Mouse (Mus musculus) right cerebral cortex, postnatal 36 days (tissue): ENCODE measurements around the gene Sqstm1.

Experiments
- DNase-seq, 2 experiments: peaks; one replicate each; pipeline ENCODE4 v3.0.0; 2022; ENCODE audit warnings: low spot score in 2 of 2, mixed read lengths in 1 of 2

Gene Sqstm1

DNA sequence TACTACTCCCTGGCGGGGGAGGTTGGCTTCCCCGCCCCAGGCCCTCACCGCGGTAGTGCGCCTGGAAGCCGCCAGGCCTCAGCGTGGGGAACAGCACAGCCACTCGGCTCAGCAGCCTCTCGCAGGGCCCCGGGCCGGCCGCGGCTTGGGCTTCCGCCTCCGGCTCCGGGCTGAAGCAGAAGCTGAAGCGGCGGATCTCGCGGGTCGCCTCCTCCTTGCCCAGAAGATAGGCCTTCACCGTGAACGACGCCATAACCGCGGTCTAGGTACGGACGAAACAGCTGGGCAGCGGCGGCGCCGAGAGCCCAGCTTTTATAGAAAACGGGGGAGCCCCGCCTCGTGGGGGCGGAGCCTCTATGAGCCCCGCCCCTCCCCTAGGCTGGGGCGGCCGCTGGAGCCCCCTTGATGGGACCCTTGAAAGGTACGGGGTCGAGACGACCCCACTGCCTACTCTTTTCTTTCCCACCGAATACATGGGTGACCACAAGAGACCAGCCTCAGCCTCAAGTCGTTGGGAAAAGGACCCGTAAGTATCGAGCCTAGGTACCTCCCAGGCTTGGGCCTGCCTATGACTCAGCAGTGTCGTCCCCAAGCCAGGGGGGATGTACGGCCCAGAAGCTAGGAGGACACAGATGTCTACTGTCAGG lies at the start of gene Sqstm1, which contains the start of gene Mgat4b:
Gene Sqstm1, minus strand, starts transcription at position 323 of the 647 bp plus-strand sequence.
Gene Mgat4b, plus strand, starts transcription at position 386 of the 647 bp plus-strand sequence.
- DNase-seq: peak; percentile 70 to 71

DNA sequence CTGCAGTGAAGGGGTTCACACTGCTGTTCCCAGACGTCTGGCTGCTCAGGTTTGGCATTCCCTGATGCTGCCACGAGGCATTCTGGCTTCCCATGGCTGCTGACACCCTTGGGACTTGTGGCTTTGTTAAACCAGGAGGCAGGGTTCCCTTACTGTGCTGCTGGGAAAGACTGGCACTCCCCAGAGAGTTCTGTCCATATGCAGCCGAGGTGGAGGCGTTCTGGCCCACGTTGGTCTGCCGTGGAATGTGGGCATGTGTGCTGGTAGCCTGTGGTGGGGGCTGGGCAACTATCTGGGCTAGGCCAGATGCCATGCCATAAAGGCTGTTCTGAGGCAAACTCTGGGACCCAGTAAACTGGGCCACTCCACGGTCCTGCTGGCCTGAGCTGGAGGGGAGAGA lies 47.7 kb upstream of the Sqstm1 start:
- DNase-seq: peak; percentile 61 to 74

GRCm38 (mm10) chr11:50256615-50257014 lies 46.0 kb upstream of the Sqstm1 start:
- DNase-seq: no peak

DNA sequence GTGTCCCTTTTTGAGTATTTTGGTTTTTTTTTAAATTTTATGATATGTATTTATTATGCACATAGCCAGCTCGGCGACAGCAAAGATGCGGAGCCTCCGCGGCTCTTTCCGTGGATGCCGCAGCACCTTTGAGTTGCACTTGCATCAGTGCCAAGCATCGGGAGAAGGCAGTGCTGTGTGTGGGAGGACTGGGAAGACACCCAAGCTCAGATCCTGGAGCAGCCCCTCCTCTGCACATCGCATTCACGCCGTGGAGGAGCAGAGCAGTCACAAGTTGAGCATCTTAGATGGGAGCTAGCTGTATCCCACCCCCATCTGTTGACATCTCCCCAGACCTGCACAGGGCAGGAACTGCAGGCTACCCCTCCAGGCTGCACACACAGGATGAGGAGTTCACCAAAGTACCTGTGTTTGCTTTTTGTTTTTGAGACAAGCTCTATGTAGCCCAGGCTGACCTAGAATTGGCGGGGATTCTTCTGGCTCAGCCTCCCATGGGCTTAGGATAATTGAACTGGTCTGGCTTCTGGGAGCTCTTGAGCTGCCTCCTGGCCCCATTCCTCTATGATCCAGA lies 43.5 kb upstream of the Sqstm1 start:
- DNase-seq: peak; percentile 84 to 90

DNA sequence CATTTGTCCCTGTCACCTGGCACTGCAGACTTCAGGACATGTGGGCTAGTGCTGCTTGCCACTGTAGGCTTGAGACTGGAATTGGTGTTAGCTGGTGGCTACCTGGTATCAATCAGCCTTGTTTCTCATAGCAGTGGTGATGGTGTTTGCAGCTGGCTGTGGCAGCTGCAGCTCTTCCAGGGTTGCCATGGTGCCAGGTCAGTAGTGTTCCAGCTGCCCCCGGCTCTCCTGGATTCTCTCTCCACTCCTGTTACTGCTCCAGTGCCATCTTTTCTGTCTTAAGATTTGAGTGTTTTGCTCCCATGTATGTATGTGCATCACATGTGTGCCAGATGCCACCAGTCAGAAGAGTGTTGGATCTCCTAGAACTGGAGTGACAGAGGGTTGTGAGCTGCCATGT lies 42.8 kb upstream of the Sqstm1 start:
- no peak for DNase-seq

- no peak for DNase-seq
Measured at GRCm38 (mm10) chr11:50252684-50253265, 42.1 kb upstream of the Sqstm1 start.

GRCm38 (mm10) chr11:50252166-50252565 lies 41.5 kb upstream of the Sqstm1 start:
- no peak for DNase-seq

DNA sequence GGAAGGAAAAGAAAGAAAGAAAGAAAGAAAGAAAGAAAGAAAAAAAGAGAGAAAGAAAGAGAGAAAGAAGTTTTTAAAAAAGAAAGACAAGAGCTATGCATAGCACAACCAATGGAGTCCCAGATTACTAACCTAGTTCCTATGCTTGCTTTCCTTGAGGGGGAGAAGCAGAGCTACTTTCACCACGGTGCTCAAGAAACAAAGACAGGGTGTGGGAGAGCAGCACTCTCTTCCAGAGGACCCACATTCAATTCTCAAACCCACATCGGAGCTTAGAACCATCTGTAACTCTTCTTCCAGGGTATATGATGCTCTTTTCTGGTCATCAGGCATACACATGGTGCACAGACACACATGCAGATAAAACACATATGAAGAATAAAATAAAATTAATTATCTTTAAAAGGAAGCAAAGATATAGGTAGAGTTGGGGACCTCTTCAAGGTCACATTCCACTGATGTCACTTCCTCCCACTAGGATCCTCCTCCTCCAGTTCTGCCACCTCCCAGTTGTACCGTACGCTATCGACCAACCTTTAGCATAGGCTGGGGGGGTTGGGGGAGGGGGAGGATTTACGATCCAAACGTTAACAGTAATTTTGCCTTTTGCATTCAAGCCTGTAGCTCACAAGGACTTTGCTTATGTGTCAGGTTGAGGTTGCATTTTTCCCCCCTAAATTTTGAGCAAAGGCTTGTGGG lies 38.0 kb upstream of the Sqstm1 start:
- DNase-seq: no peak

DNA sequence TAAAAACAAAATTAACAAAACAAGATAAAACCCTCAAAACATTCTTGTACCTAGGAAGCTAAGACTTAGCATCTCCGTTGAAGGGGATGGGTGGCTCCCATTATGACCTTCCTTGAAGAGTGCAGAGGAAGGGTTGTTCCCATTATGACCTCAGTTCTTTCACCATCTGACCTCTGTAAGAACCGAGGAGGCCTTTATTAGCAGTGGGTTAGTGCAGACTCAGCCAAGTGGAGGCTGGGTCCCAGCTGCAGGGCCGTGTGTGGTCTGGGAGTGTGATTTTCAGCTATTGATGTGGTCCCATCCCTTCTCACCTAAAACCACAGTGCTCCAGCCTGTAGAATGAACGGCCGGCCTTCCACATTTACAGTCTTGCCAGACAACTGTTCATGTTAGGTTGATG lies 34.6 kb upstream of the Sqstm1 start:
- no peak for DNase-seq

DNA sequence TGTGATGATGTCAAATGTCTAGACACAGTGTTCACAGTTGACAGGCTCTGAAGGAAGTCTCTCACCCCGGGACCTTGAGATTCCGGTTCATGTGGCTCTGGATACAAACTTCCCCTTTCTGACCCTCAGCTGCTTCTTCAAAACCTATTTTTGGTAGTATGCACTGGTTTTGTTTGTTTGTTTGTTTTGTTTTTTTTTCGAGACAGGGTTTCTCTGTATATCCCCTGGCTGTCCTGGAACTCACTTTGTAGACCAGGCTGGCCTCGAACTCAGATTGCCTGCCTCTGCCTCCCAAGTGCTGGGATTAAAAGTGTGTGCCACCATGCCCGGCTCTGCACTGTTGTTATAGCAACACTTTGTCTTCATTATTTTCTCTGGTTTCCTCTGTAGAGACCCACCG lies 33.3 kb upstream of the Sqstm1 start:
- no peak for DNase-seq

GRCm38 (mm10) chr11:50240235-50240911 lies 29.7 kb upstream of the Sqstm1 start:
- DNase-seq: no peak

DNA sequence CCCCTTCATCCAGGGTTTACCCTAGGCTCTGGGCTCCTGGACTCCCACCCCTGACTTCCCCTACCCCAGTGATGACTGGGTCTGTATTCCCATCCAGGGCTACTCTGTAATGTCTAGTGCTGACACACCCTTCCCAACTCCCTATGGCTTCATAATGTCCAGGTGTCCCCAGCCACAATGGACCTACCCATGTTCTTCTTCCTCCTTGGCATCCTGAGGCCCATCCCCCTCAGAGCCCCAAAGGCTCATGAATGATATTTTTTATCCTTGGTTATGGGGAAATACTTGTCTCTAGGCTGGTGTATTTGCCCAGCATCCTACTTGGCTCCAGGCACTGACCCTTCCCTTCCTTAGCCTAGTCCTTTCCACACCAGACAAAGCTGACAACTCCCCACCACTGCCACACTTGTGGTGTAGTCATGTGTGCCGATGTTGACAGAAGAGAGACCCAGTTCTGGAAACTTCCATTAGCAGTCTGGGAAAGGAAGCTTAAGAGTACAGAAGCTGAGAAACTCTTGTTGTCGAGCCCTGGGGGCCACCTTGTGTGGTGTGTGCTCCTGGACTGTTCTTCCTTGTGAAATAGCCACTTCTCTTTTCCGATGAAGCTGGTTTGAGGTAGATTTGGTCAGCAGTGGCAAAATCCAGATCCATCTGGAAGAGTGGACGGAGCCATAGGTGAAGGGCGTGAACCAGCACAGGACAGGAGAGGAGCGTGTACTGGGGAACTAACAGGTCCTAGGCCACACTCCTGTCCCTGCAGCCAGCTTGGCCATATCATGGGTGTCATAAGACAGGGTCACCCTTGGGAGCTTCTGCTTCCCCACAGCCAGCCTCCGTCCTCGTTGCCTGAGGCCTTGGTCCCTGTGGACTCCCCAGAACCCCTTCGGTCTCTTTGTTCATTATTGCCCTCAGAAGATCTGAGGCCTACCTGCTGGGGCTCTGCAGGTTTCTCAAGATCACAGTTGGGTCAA lies 28.5 kb upstream of the Sqstm1 start:
- DNase-seq: no peak

DNA sequence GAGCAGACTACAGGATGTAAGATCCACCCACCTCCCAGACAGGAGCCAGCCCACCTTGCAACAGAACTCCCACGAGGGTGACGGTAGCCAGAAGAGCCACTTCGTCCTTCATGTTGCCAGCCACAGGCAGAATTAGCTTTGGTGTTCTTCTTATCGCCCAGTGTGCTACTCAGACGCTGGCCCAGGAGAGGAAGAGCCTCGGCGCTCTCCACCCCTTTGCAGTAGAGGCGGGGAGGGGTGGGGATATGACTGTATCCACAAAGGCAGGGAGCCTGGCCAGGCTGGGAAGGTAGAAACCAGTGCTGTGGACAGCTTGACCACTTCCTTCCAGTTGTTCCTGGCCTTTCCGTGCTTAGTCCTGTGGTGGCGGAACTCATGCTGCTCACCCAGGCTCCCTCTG lies 27.7 kb upstream of the Sqstm1 start, which contains the start of gene Ltc4s:
Gene Ltc4s, minus strand, starts transcription at position 293 of the 400 bp plus-strand sequence.
- DNase-seq: no peak

DNA sequence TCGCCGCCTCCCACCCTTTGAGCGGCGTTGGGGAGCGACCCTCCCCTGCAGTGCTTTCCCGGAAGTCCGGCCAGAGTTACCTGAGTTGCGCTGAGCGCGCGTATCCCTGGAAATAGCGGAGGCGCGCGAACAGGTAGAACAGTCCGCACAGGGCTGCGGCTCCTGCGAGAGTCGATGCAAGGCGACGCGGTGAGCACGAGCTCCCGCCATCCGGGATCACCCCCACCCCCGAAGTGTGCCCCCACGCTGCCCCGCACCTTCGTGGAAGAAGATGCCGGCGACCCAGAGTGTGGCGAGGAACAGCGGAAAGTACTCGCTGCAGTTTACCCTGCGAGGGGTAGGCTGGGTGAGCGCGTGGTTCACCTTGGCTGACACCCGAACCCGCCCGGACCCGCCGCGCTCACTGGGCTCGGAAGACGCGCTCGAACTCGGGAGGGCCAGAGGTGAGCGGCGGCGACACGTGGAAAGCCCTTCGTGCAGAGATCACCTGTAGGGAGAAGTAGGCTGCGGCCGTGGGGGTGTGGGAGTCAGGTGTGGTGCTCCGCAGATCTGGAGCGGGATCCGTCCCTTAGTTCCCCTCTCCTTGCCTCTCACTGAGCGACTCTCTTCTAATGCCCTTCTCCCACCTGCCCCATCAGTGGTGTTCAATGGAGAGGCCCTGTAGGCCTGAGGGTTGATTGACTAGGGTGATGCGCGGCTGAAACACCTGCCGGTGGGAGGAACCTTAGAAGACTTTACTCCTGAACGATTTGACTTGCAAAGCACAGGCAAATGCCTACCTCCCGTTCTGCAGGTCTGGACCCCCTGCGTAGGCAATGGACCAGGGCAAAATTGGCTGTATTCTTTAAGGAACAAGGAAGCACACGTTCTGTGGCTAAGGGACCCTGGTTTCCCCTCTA lies 26.6 kb upstream of the Sqstm1 start:
- no peak for DNase-seq

DNA sequence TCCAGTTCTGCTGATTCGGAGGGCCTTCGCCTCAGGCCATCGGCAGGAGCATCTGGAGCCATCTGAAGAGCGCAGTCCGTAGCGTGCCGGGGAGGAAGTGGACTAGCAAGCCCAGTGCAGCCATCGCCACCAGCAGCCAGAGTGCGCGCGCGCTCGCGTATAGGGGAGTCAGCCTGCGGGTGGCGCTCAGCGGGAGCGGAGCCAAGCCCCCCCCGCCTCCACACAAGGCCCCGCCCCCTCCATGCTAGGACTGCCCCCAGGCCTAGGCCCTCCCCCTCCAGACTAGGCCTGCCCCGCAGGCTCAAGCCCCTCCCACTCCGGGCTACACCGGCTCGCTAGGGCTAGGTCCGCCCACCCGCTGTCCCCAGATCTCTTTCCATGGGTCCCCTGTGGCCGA lies 25.9 kb upstream of the Sqstm1 start:
- peak; percentile 72 for DNase-seq

GRCm38 (mm10) chr11:50234606-50235005 lies 24.0 kb upstream of the Sqstm1 start:
- no peak for DNase-seq

DNA sequence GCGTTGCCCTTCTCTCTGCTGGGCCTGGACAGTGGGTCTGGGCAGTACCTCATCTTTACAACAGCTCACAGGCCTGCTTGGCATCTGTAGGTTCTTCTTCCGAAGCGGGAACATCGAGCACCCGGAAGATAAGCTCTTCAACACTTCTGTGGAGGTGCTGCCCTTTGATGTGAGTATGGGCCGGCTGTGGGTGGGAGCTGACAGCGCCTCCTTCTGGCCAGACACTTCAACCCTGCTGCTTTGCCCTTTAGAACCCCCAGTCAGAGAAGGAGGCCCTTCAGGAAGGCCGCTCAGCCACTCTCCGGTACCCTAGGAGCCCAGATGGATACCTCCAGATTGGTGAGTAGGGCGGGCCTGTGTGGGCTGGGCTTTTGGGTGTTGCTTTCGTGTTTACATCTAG lies 23.4 kb upstream of the Sqstm1 start:
- no peak for DNase-seq

- DNase-seq: no peak
Measured at GRCm38 (mm10) chr11:50233022-50233421, 22.4 kb upstream of the Sqstm1 start.

DNA sequence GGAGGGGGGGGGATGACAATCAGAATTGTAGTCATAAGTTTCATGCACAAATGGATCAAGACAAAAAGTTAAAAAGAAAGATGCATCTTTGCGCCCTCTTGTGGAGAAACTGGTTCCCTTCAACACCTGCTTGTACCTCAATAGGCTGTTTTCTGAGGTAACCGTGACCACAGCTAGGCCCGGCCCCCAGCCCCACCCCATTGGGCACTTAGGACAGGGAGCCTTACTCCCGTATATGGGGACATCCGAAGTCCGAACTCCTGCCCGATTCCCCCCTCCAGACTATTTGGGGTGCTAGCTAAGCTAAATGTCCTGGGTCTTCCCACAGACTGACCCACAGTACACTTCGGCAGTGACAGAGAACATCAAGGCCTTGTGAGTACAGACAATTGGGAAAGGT lies 20.8 kb upstream of the Sqstm1 start:
- DNase-seq: peak in 1 of 2 experiments; percentile 59
